Comparison of ENCODE assay signal across 21 mouse cellular contexts in the genomic region with DNA sequence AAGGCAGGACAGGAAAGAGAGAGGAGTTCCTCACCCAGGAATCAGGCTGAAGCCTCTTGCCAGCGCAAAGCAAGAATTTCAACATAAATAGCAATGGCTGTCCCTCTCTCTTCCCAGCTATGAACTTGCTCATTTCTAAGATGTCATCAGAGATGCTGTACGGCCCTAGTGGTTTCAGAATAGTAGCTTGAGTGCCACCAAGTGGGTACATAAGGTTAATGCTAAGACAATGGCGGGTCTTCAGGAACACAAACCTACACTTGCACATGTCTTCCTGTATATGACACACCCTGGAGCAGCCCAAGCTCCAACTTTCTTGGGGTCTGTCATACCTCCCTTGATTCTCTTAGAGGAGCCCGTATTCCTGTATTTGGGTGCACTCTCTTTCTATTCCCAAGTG. TPM values are rescaled to one million over a fixed set of nuclear protein-coding genes. Genes with fewer than 3 reads are reported as not detected.
DNase-seq lines count a peak whose midpoint lies in the region; ATAC-seq and TF ChIP-seq lines count a peak whose summit lies in the region.
"Had no signal": no experiment of that assay in that cellular context is flagged by ENCODE, and none has a peak within 500 bp of the region (broad histone marks: within the 10 kb centered on the region; RNA-seq: fewer than 3 reads in every experiment).

No protein-coding gene starts in this region.

- H3K4me2 ChIP-seq in lung, embryonic 14.5 days: no peak overlapping the region
- H3K4me2 ChIP-seq in CH12.LX (ENCODE audit: insufficient read depth, low read depth, poor library complexity, severe bottlenecking): no peak overlapping the region
- H3K4me2 ChIP-seq: hindbrain, embryonic 12.5 days had no signal

- no peak overlapping the region for H3K27ac ChIP-seq in lung, embryonic 14.5 days (ENCODE audit: low read depth)
- no peak overlapping the region for H3K27ac ChIP-seq in CH12.LX (ENCODE audit: insufficient read depth, low read depth)
- H3K27ac ChIP-seq: hindbrain, embryonic 12.5 days had no signal

- in situ Hi-C loops in CH12.LX (cut with MboI; ENCODE audit: low pct_ligation_motif_present, low pct_unique_long_range_greater_than_20kb, low sequenced_read_pairs): no loop called here

- no peaks in the 10 kb centered on the region for H3K79me2 ChIP-seq in CH12.LX (replicated peaks; ENCODE audit: control insufficient read depth, extremely low read depth, insufficient read depth, poor library complexity, severe bottlenecking)

- no peak overlapping the region for H3K4me3 ChIP-seq in lung, embryonic 14.5 days (ENCODE audit: low read depth, low read length)
- no peak overlapping the region for H3K4me3 ChIP-seq in CH12.LX (replicated peaks in 1 of 3; ENCODE audit: low read depth in 2 of 3, low read length in 2 of 3, poor library complexity in 1 of 3)
- H3K4me3 ChIP-seq: hindbrain, embryonic 12.5 days had no signal

- peak; percentile 28 for TF ChIP-seq CTCF in lung, embryonic 14.5 days (IDR thresholded peaks at IDR 0.05; ENCODE audit: low read depth)
- TF ChIP-seq CTCF in CH12.LX (conservative IDR thresholded peaks at IDR 0.05 in 1 of 2, IDR thresholded peaks at IDR 0.05 in 1 of 2; ENCODE audit: low read depth in 2 of 2, low read length in 2 of 2): peak in 1 of 2 experiments; percentile 82; a peak in 2 of 4 replicates

- TF ChIP-seq RAD21 in CH12.LX (IDR thresholded peaks at IDR 0.05; ENCODE audit: low read depth, low read length): peak; percentile 72

- no peaks in the 10 kb centered on the region for H3K9me3 ChIP-seq in lung, embryonic 14.5 days (ENCODE audit: low read depth, low read length)
- no peaks in the 10 kb centered on the region for H3K9me3 ChIP-seq in CH12.LX (replicated peaks; ENCODE audit: low read length)
- H3K9me3 ChIP-seq: G1E; hindbrain, embryonic 12.5 days had no signal

- H3K36me3 ChIP-seq in lung, embryonic 14.5 days (ENCODE audit: insufficient read depth): no peaks in the 10 kb centered on the region
- no peaks in the 10 kb centered on the region for H3K36me3 ChIP-seq in CH12.LX (replicated peaks in 1 of 2; ENCODE audit: control insufficient read depth in 1 of 2, insufficient read depth in 1 of 2, low read length in 1 of 2)
- H3K36me3 ChIP-seq: G1E; hindbrain, embryonic 12.5 days had no signal

- TF ChIP-seq POLR2A in CH12.LX (IDR thresholded peaks at IDR 0.05; ENCODE audit: low read depth, low read length): no peak

- TF ChIP-seq EP300 in CH12.LX (IDR thresholded peaks at IDR 0.05; ENCODE audit: low read length): no peak

- dilution Hi-C loops in CH12.LX (cut with MboI; ENCODE audit: extremely low pct_ligation_motif_present, extremely low pct_unique_long_range_greater_than_20kb, low sequenced_read_pairs): no loop called here

- no peaks in the 10 kb centered on the region for H3K27me3 ChIP-seq in lung, embryonic 14.5 days (ENCODE audit: insufficient read depth, low read length)
- H3K27me3 ChIP-seq in CH12.LX (replicated peaks): no peaks in the 10 kb centered on the region
- H3K27me3 ChIP-seq: hindbrain, embryonic 12.5 days had no signal

- no peak overlapping the region for H3K9ac ChIP-seq in lung, embryonic 14.5 days
- no peak overlapping the region for H3K9ac ChIP-seq in CH12.LX (ENCODE audit: insufficient read depth, low read depth)
- H3K9ac ChIP-seq: hindbrain, embryonic 12.5 days had no signal

- no peak for ATAC-seq in lung, embryonic 14.5 days (ENCODE audit: insufficient read depth)
- peak; percentile 91 for ATAC-seq in megakaryocyte progenitor cell, adult 5-6 weeks (replicated peaks; ENCODE audit: poor library complexity)

- no peaks in the 10 kb centered on the region for H3K4me1 ChIP-seq in lung, embryonic 14.5 days (ENCODE audit: insufficient read depth)
- H3K4me1 ChIP-seq in CH12.LX (ENCODE audit: control insufficient read depth in 1 of 2, insufficient read depth in 2 of 2): peaks cover 0 to 6% of the 10 kb centered on the region in 2 experiments; a peak in 2 of 4 replicates
- H3K4me1 ChIP-seq: hindbrain, embryonic 12.5 days had no signal

- WGBS in lung, embryonic 14.5 days: 65% methylated on average over 4 of the region's 4 CpGs

- DNase-seq in lung, embryonic 14.5 days: peak; percentile 20
- no peak for DNase-seq in lung, postnatal 4 days
- DNase-seq in A20 (ENCODE audit: low read depth, low spot score): peak; percentile 49
- peak; percentile 65 for DNase-seq in CH12.LX (ENCODE audit: extremely low read depth)
- no peak for DNase-seq in right cerebral cortex, postnatal 4 days
- DNase-seq in cerebellum, adult 11 months: no peak
- DNase-seq in urinary bladder, postnatal 4 days (ENCODE audit: low spot score in 2 of 2): no peak
- DNase-seq: cerebellum, adult 18-20 months; gastrocnemius, postnatal 36 days; kidney, adult 9 months; lung, postnatal 14 days; right cerebral cortex, adult 18-20 months had no signal

TF ChIP-seq in CH12.LX, 34 proteins besides CTCF, POLR2A, EP300 and RAD21:
- TF ChIP-seq JUN (IDR thresholded peaks at IDR 0.05; ENCODE audit: insufficient read depth, low read depth, low read length) (no peak), SMC3 (IDR thresholded peaks at IDR 0.05; ENCODE audit: low read depth, low read length) (peak; percentile 56), E2F4 (IDR thresholded peaks at IDR 0.05; ENCODE audit: insufficient replicate concordance, low read depth, low read length) (no peak), MAZ (IDR thresholded peaks at IDR 0.05; ENCODE audit: low read depth, low read length) (no peak), CHD1 (IDR thresholded peaks at IDR 0.05; ENCODE audit: low read depth, low read length) (no peak), MYC (IDR thresholded peaks at IDR 0.05; ENCODE audit: low read depth, low read length) (peak; percentile 48; the same call in 1 of the 2 replicates), IRF4 (IDR thresholded peaks at IDR 0.05; ENCODE audit: low read depth, low read length) (peak; percentile 60)

RNA-seq across cellular contexts. Expression of gene Zfp287, which starts 32.0 kb away (rescaled TPM):
- polyA plus RNA-seq in lung, embryonic 14.5 days (2014; fragmentation: Nextera tagmentation; extraction: Ambion mirVana): 7.9 and 9.0 TPM in 2 replicates
- total RNA-seq in CH12.LX (2012; rRNA removed) (6.2 and 7.3 TPM in 2 replicates), CH12.LX (2014; rRNA removed) (4.6 and 4.8 TPM in 2 replicates)
- polyA plus RNA-seq in CH12.LX (2012; ENCODE audit: insufficient read length, low read depth): 5.7 TPM in 2 replicates
- 1.3 and 1.9 TPM in 2 replicates for total RNA-seq in megakaryocyte progenitor cell, adult 5-6 weeks (2015)
- total RNA-seq in megakaryocyte progenitor cell, adult 5-6 weeks (2017): 0.50 and 1.2 TPM in 2 replicates
- polyA plus RNA-seq: G1E had no signal

RNA-seq across cellular contexts. Expression of gene Mmgt2, which starts 51.3 kb away (rescaled TPM):
- polyA plus RNA-seq in lung, embryonic 14.5 days (2014; fragmentation: Nextera tagmentation; extraction: Ambion mirVana): 42.7 and 42.8 TPM in 2 replicates
- total RNA-seq in CH12.LX (2012; rRNA removed): 47.9 and 60.7 TPM in 2 replicates
- 41.2 and 49.2 TPM in 2 replicates for total RNA-seq in CH12.LX (2014; rRNA removed)
- polyA plus RNA-seq in CH12.LX (2012; ENCODE audit: insufficient read length, low read depth): 61.4 and 65.9 TPM in 2 replicates
- total RNA-seq in megakaryocyte progenitor cell, adult 5-6 weeks (2015): 16.7 and 22.6 TPM in 2 replicates
- total RNA-seq in megakaryocyte progenitor cell, adult 5-6 weeks (2017): 13.0 and 18.5 TPM in 2 replicates

RNA-seq across cellular contexts. Expression of gene Lrrc75a, which starts 51.4 kb away (rescaled TPM):
- 14.1 and 16.4 TPM in 2 replicates for polyA plus RNA-seq in lung, embryonic 14.5 days (2014; fragmentation: Nextera tagmentation; extraction: Ambion mirVana)
- total RNA-seq in CH12.LX (2012; rRNA removed): 2.9 and 12.6 TPM in 2 replicates
- total RNA-seq in CH12.LX (2014; rRNA removed): 1.3 and 1.6 TPM in 2 replicates
- 1.8 and 2.7 TPM in 2 replicates for polyA plus RNA-seq in CH12.LX (2012; ENCODE audit: insufficient read length, low read depth)
- 3.6 and 4.9 TPM in 2 replicates for total RNA-seq in megakaryocyte progenitor cell, adult 5-6 weeks (2015)
- 2.2 and 4.5 TPM in 2 replicates for total RNA-seq in megakaryocyte progenitor cell, adult 5-6 weeks (2017)

RNA-seq across cellular contexts. Expression of gene Gm10428, which starts 53.2 kb away (rescaled TPM):
- polyA plus RNA-seq in lung, embryonic 14.5 days (2014; fragmentation: Nextera tagmentation; extraction: Ambion mirVana): not detected in 2 replicates
- total RNA-seq in CH12.LX (2012; rRNA removed) (not detected in 2 replicates), CH12.LX (2014; rRNA removed) (not detected in 2 replicates)
- not detected in 2 replicates for polyA plus RNA-seq in CH12.LX (2012; ENCODE audit: insufficient read length, low read depth)
- total RNA-seq in megakaryocyte progenitor cell, adult 5-6 weeks (2015): not detected in 2 replicates
- not detected in 2 replicates for total RNA-seq in megakaryocyte progenitor cell, adult 5-6 weeks (2017)
- total RNA-seq: adrenal gland, postnatal 4 days; G1E; gastrocnemius, postnatal 36 days; left cerebral cortex, postnatal 10 days; liver, adult 2 months had no signal
- polyA plus RNA-seq: cortical plate, adult 2 months; G1E; heart, embryonic 14.5 days; hindbrain, embryonic 12.5 days; liver, adult 2 months; neural tube, embryonic 14.5 days had no signal

Comparison
In these comparisons a context has a peak if more than half of its experiments do, and no peak if none do; other contexts are left out.
1. DNase-seq: peak in lung, embryonic 14.5 days (single experiment), A20 (single experiment) and CH12.LX (single experiment); none in lung, postnatal 4 days (0 of 2), right cerebral cortex, postnatal 4 days (single experiment), cerebellum, adult 11 months (single experiment) and urinary bladder, postnatal 4 days (0 of 2).